Mouse (Mus musculus) hindbrain, postnatal 0 days (tissue): ENCODE results near the gene Fam98b. TPM values are rescaled to one million over a fixed set of nuclear protein-coding genes. Genes with fewer than 3 reads are reported as not detected.

ENCODE experiments used
- ATAC-seq: fragments of 200-750 bp; cut with Nextera tagmentation; 2 replicates; pipeline ENCODE4 v1.8.0; 2017; ENCODE audit warnings: mild to moderate bottlenecking, moderate TSS enrichment, moderate library complexity
- DNase-seq: peaks from one replicate; pipeline ENCODE4 v3.0.0-alpha.2; 2015; ENCODE audit warnings: low spot score
- H3K27ac ChIP-seq: fragments of 300-500 bp; sonication (generic); 2 replicates; pipeline ENCODE4 v1.5.1; 2014; ENCODE audit warnings: mild to moderate bottlenecking
- H3K27me3 ChIP-seq: fragments of 300-500 bp; sonication (generic); 2 replicates; pipeline ENCODE4 v1.6.1; 2014; ENCODE audit warnings: low read length, mixed read lengths; ENCODE audit not compliant: insufficient read depth
- H3K36me3 ChIP-seq: fragments of 300-500 bp; sonication (generic); 2 replicates; pipeline ENCODE4 v1.6.1; 2014; ENCODE audit warnings: low read length, mixed read lengths; ENCODE audit not compliant: insufficient read depth
- H3K4me1 ChIP-seq: fragments of 300-500 bp; sonication (generic); 2 replicates; pipeline ENCODE4 v1.6.1; 2014; ENCODE audit warnings: antibody characterized with exemption, low read length, mixed read lengths; ENCODE audit not compliant: insufficient read depth
- H3K4me2 ChIP-seq: fragments of 300-500 bp; sonication (generic); 2 replicates; pipeline ENCODE4 v1.6.1; 2014; ENCODE audit warnings: low read depth, mild to moderate bottlenecking, low read length, moderate library complexity, mixed read lengths
- H3K4me3 ChIP-seq: fragments of 300-500 bp; sonication (generic); 2 replicates; pipeline ENCODE4 v1.5.1; 2014; ENCODE audit warnings: low read length
- H3K9ac ChIP-seq: fragments of 300-500 bp; sonication (generic); replicated peaks from 2 replicates; pipeline ENCODE4 v1.6.1; 2014; ENCODE audit warnings: mild to moderate bottlenecking, low read length, moderate library complexity, mixed read lengths
- H3K9me3 ChIP-seq: fragments of 300-500 bp; sonication (generic); 2 replicates; pipeline ENCODE4 v1.6.1; 2016; ENCODE audit warnings: low read length, mixed read lengths
- CTCF ChIP-seq: IDR thresholded peaks from 2 replicates; pipeline ENCODE4 v1.5.1; 2016; ENCODE audit warnings: antibody characterized with exemption, control low read depth, low read depth
- WGBS: fragments of 180-500 bp; shearing (Covaris S2); extraction: QIAGEN DNeasy Blood & Tissue Kit; methylation state at CpG from one replicate; pipeline ENCODE4 v1.1.7; 2014; 5-methylcytosine and 5-hydroxymethylcytosine counted together
- polyA plus RNA-seq: library from polyadenylated mRNA; unstranded; fragments of >200 nt; fragmentation: Nextera tagmentation; extraction: Ambion mirVana; gene quantifications from 2 replicates; pipeline ENCODE4 v1.2.1, GENCODE M21; 2015
- total RNA-seq: library from RNA; depleted of rRNA; stranded (reverse); fragments of >200 nt; gene quantifications from 2 replicates; pipeline ENCODE4 v1.2.3, GENCODE M21; 2014

The Fam98b gene
- total and polyA plus RNA-seq, 2 experiments from 2014 or later, result 5.2 to 11.5 TPM

GRCm38 (mm10) chr2:117216152-117216551 lies 33.4 kb upstream of the Fam98b start:
- no peak for DNase-seq
- Histone ChIP-seq H3K4me2 (no peak overlapping the region), H3K27ac (no peak overlapping the region), H3K9me3 (no peaks in the 10 kb centered on the region), H3K4me3 (no peak overlapping the region), H3K9ac (no peak overlapping the region), H3K36me3 (no peaks in the 10 kb centered on the region), H3K27me3 (no peaks in the 10 kb centered on the region), H3K4me1 (no peaks in the 10 kb centered on the region)
- peak; percentile 38 for TF ChIP-seq CTCF
- WGBS, result 64% methylated on average over 2 of the region's 2 CpGs
- no peak for ATAC-seq

- Histone ChIP-seq H3K9ac (no peak overlapping the region), H3K4me1 (no peaks in the 10 kb centered on the region), H3K27ac (no peak overlapping the region), H3K36me3 (no peaks in the 10 kb centered on the region), H3K4me2 (peak overlapping the region; percentile 16; the same call in 1 of the 2 replicates), H3K27me3 (no peaks in the 10 kb centered on the region), H3K4me3 (no peak overlapping the region), H3K9me3 (no peaks in the 10 kb centered on the region)
- DNase-seq (no peak), ATAC-seq (no peak)
- TF ChIP-seq CTCF, result no peak
- 8% methylated on average over 13 of the region's 15 CpGs for WGBS
Observed at GRCm38 (mm10) chr2:117217695-117218216, 31.8 kb upstream of the Fam98b start.

- Histone ChIP-seq H3K9ac (no peak overlapping the region), H3K4me2 (no peak overlapping the region), H3K27ac (no peak overlapping the region), H3K4me3 (no peak overlapping the region), H3K36me3 (no peaks in the 10 kb centered on the region), H3K27me3 (no peaks in the 10 kb centered on the region), H3K4me1 (no peaks in the 10 kb centered on the region), H3K9me3 (no peaks in the 10 kb centered on the region)
- 96% methylated on average over 4 of the region's 4 CpGs for WGBS
- no peak for TF ChIP-seq CTCF
- DNase-seq (no peak), ATAC-seq (no peak)
Observed at GRCm38 (mm10) chr2:117219536-117219935, 30.0 kb upstream of the Fam98b start.

GRCm38 (mm10) chr2:117222651-117223050 lies 26.9 kb upstream of the Fam98b start:
- no peaks in the 10 kb centered on the region for H3K36me3 ChIP-seq
- no peak for DNase-seq
- TF ChIP-seq CTCF, result no peak
- no peak overlapping the region for H3K27ac ChIP-seq
- no peak overlapping the region for H3K9ac ChIP-seq
- 86% methylated on average over 9 of the region's 9 CpGs for WGBS
- ATAC-seq, result no peak
- no peaks in the 10 kb centered on the region for H3K27me3 ChIP-seq
- no peaks in the 10 kb centered on the region for H3K9me3 ChIP-seq
- H3K4me3 ChIP-seq, result no peak overlapping the region
- H3K4me2 ChIP-seq, result no peak overlapping the region
- H3K4me1 ChIP-seq, result no peaks in the 10 kb centered on the region

GRCm38 (mm10) chr2:117228601-117229125 lies 20.9 kb upstream of the Fam98b start:
- Histone ChIP-seq H3K4me1 (no peaks in the 10 kb centered on the region), H3K4me3 (no peak overlapping the region), H3K9ac (no peak overlapping the region), H3K9me3 (no peaks in the 10 kb centered on the region), H3K27me3 (no peaks in the 10 kb centered on the region), H3K27ac (no peak overlapping the region), H3K36me3 (no peaks in the 10 kb centered on the region), H3K4me2 (no peak overlapping the region)
- ATAC-seq, result peak; percentile 70
- 23% methylated on average over 11 of the region's 11 CpGs for WGBS
- peak; percentile 39 for DNase-seq
- TF ChIP-seq CTCF, result no peak

GRCm38 (mm10) chr2:117230261-117230660 lies 19.3 kb upstream of the Fam98b start:
- Histone ChIP-seq H3K9me3 (no peaks in the 10 kb centered on the region), H3K9ac (no peak overlapping the region), H3K4me1 (no peaks in the 10 kb centered on the region), H3K4me2 (no peak overlapping the region), H3K4me3 (no peak overlapping the region), H3K27me3 (no peaks in the 10 kb centered on the region), H3K27ac (no peak overlapping the region), H3K36me3 (no peaks in the 10 kb centered on the region)
- 69% methylated on average over 7 of the region's 7 CpGs for WGBS
- DNase-seq (no peak), ATAC-seq (no peak)
- no peak for TF ChIP-seq CTCF

GRCm38 (mm10) chr2:117231257-117231656 lies 18.3 kb upstream of the Fam98b start:
- ATAC-seq (peak; percentile 92), DNase-seq (peak; percentile 91)
- H3K4me1 ChIP-seq, result no peaks in the 10 kb centered on the region
- no peaks in the 10 kb centered on the region for H3K9me3 ChIP-seq
- H3K4me2 ChIP-seq, result peak overlapping the region; percentile 28; the same call in 1 of the 2 replicates
- H3K27me3 ChIP-seq, result no peaks in the 10 kb centered on the region
- TF ChIP-seq CTCF, result peak; percentile 95
- no peak overlapping the region for H3K4me3 ChIP-seq
- H3K27ac ChIP-seq, result no peak overlapping the region
- WGBS, result 4% methylated on average over 13 of the region's 13 CpGs
- H3K36me3 ChIP-seq, result no peaks in the 10 kb centered on the region
- H3K9ac ChIP-seq, result no peak overlapping the region
